Mouse (Mus musculus) layer of hippocampus, adult 9-10 months (tissue): Measurements from ENCODE around the gene Ahnak.
"Not testable (repeated sequence)": the region's sequence is repeated elsewhere in the genome, so short reads cannot be mapped to it uniquely, and the experiment has no call there.

ENCODE experiments used
- DNase-seq: peaks from one replicate; pipeline ENCODE4 v3.0.0; 2022; ENCODE audit warnings: low spot score

The Ahnak gene

GRCm38 (mm10) chr19:9097441-9097840 lies 108.4 kb downstream of the Ahnak start:
- DNase-seq, result no peak

DNA sequence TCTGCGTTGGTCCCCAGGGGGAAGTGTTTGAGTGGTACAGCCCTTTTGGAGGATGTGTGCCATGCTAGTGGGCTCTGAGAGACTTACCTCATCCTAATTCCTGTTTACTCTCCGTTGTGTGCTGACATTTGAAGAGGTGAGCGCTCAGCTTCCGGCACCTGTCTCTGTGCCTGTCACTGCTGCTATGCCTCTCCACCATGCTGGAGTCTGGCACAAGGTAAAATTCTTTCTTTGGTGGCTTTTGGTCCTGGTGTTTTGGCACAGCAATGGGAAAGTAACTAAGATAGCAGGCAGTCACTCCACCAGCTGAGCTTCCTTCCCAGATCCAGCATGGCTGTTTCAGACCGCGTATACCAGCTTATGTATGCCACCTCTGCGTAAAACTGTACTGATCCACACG lies 110.7 kb downstream of the Ahnak start:
- no peak for DNase-seq

DNA sequence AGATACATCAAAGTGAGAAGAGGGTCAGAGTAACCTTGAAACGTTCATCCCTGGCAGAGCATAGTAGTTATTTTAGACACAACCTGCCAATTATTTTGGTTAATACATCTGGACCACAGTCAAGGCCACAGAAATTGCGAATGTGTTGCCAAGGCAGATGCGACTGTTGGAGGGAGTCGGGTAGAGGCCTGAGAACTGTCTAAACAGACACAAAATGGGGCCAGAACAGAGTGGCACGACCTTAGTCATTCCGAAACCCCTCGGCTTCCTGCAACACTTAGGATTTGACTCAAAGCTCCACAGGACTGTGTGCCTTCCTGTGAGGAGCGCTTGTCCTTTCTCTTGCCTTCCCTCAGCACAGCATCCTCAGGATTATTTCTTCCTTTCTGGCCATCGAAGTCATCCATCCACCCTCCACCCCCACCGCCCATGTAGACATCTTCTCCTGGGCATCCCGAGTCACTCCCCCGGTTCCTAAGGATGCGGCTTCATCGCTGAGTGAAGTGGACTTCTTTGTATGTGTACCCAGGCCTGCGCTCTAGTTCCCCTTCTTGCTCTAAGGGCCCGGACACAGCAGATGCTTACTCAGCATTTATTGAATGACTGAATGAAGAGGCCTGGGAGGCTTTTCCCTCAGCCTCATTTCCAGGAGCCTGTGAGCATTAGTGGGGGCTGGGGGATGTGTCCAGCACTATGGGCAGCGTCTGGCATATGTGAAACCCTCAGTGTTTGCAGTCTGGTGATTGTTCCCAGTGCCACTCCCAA lies 111.4 kb downstream of the Ahnak start:
- DNase-seq, result no peak

DNA sequence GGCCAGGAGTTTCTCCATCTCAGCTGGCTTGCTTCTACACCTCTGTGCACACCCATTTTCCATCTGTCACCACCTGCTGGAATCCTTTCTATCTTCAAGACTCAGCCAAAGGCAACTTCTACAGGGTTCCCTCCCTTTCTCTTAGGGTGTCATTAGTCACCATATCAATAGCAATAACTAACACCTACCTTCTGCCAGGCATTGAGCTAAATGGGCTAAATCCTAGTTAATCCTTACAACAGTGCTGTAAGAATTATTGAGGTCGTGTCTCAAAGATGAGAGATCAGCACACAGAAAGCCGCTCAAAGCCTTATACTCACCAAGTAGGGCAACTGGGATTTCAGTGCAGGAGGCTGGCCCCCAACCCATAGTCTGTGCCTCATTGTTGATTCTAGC lies 112.0 kb downstream of the Ahnak start:
- no peak for DNase-seq

- DNase-seq, result no peak
Observed at GRCm38 (mm10) chr19:9103986-9104385, 114.9 kb downstream of the Ahnak start.

- no peak for DNase-seq
Observed at GRCm38 (mm10) chr19:9105101-9105685, 116.1 kb downstream of the Ahnak start.

DNA sequence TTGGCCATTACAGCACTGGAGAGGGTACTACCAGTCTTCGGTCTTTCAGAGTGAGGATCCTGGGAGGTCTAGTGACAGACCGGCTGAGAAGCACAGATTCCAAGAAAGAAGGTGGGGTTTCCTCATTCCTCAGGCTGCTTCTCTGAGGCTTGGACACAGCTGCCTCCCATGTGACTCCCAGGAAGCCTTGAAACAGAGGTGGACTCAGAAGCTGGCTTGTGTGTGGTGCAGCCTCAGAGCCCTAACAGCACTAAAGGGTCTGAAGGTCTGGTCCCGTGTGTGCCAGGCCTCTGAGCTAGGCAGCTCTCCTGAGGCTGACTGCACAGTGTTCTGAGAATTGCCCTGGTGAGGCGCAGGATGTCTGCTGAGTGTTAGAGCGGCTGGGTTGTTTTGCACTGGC lies 117.0 kb downstream of the Ahnak start:
- no peak for DNase-seq

DNA sequence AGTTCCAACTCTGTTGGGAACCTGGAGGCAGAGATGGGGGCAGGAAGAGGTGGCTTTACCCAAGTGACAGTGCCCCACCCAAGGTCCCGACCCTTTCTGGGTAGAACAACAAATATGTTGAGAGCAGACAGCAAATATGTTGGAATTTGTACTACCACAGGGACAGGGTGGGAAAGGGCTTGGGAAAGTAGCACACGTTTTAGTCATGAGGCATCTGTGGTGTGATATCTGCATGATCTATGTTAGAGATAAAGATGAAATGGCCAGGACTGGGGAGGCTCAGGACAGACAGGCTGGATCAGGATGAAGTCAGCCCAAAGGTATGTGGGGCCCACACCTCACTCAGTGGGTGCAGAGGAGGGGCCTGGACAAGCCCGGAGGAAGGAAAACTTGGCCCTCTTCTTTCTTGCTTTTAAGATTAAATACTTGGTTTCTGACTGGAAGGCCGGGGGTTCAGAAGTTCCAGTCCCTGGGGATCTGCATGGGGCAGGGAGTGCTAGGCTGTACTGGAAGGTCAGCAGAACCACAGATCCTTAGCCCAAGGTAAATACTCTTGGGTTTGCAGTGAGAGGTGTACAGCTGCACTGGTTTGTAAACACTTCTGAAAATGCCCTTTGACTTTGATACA lies 117.8 kb downstream of the Ahnak start:
- DNase-seq, result no peak

DNA sequence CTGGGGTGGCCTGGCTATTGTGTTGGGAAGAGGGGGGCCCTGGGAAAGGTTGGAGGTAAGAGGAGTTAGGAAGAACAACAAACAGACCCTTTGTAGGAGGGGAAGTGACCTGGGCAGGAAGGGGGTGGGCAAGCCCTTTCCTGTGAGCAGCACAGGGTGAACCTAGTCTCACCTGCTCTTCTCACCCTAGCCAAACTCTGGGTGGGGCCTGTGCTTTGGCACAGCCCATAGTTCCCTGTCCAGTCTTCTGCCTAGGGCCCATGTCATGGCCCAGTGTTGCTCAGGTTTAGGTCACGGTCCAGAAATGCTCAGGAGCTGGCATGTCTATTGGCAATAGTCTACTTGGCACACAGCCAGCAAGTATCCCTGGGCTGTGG lies 118.3 kb downstream of the Ahnak start:
- no peak for DNase-seq

DNA sequence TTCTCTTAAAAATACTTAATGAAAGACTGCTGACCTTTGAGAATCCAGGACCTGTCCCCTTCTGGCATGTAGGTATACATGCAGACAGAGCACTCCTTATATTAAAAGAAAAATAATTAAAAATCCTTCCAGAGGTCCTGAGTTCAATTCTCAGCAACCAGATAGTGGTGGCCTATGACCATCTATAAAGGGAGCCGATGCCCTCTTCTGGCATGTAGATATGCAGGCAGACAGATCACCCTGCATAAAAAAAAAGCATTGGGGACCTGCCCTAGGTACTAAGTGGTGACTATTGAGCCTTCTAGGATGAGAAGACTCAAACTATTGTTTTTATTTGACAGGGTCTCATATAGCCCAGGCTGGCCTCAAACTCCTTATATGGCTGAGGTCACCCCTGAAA lies 119.5 kb downstream of the Ahnak start:
- DNase-seq, result no peak

GRCm38 (mm10) chr19:9110182-9110869 lies 121.2 kb downstream of the Ahnak start:
- DNase-seq, result peak; percentile 73

GRCm38 (mm10) chr19:9112043-9112442 lies 123.0 kb downstream of the Ahnak start:
- no peak for DNase-seq

GRCm38 (mm10) chr19:9116268-9116667 lies 127.2 kb downstream of the Ahnak start:
- DNase-seq, result no peak

DNA sequence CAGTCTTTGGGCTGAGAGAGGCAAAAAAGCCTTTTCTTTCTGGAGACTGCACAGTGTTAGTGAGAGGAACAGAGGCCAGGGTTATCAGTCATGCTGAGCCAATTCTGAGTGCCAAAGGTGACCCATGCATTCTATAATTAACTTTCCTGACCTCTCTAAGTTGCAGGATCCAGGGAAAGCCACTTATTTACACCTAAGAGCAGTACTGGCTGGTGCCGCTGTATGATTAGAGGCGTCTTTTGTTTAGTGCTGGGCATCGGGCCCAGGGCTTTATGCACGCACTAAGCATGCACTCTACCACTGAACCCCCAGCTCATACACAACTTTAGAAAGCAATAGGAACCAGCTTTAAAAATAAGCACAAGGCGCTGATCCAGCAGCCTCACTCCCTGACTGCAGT lies 128.2 kb downstream of the Ahnak start:
- DNase-seq, result no peak

GRCm38 (mm10) chr19:9119655-9120425 lies 130.8 kb downstream of the Ahnak start:
- no peak for DNase-seq

DNA sequence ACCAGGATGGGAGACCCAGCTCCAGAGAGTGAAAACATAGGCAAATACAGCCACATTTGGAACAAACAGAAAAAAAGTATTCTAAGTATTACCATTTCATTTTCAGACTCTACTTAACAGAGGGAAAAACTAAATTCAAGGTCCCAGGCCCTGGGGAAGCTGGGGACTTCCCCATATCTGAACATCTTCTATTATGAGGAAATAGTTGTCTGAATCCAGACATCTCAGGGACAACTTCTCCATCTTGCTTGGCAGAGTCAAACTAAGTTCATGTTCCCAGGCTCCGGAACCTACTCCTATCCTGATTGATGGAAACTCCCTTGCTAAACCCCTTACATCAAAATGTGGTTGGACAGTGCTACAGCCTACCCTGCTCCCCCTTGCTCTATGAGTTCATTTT lies 133.3 kb downstream of the Ahnak start:
- no peak for DNase-seq

GRCm38 (mm10) chr19:9123986-9124385 lies 134.9 kb downstream of the Ahnak start:
- DNase-seq, result not testable (repeated sequence)
